Mouse (Mus musculus) midbrain, embryonic 15.5 days (tissue): ENCODE measurements at regions not wholly inside any gene's neighbourhood (a gene's known extent, or its start where the extent isn't known, plus 50 kb on each side); places are given as distances from the start of the nearest gene placed in this dataset.
A peak's percentile ranks its signal among the peaks of the same experiment; 100 is the strongest.

Experiments
- ATAC-seq: fragments of 200-750 bp; cut with Nextera tagmentation; replicated peaks from 2 replicates; pipeline ENCODE4 v1.8.0; 2017; ENCODE audit warnings: moderate TSS enrichment
- H3K27ac ChIP-seq: fragments of 300-500 bp; sonication (generic); 2 replicates; pipeline ENCODE4 v1.5.1; 2015; ENCODE audit warnings: mild to moderate bottlenecking, inconsistent platforms
- H3K27me3 ChIP-seq: fragments of 300-500 bp; sonication (generic); replicated peaks from 2 replicates; pipeline ENCODE4 v1.6.1; 2015; ENCODE audit warnings: inconsistent platforms
- H3K36me3 ChIP-seq: fragments of 300-500 bp; sonication (generic); replicated peaks from 2 replicates; pipeline ENCODE4 v1.6.1; 2015; ENCODE audit warnings: inconsistent platforms
- H3K4me1 ChIP-seq: fragments of 300-500 bp; sonication (generic); 2 replicates; pipeline ENCODE4 v1.6.1; 2015; ENCODE audit warnings: inconsistent platforms
- H3K4me2 ChIP-seq: fragments of 300-500 bp; sonication (generic); 2 replicates; pipeline ENCODE4 v1.6.1; 2015; ENCODE audit warnings: inconsistent platforms, mild to moderate bottlenecking, moderate library complexity
- H3K4me3 ChIP-seq: fragments of 300-500 bp; sonication (generic); 2 replicates; pipeline ENCODE4 v1.5.1; 2015; ENCODE audit warnings: mild to moderate bottlenecking, inconsistent platforms
- H3K9ac ChIP-seq: fragments of 300-500 bp; sonication (generic); 2 replicates; pipeline ENCODE4 v1.6.1; 2015; ENCODE audit warnings: mild to moderate bottlenecking, inconsistent platforms
- H3K9me3 ChIP-seq: fragments of 300-500 bp; sonication (generic); 2 replicates; pipeline ENCODE4 v1.6.1; 2016; ENCODE audit warnings: inconsistent platforms
- WGBS: fragments of 180-500 bp; shearing (Covaris S2); methylation state at CpG from one replicate; pipeline ENCODE4 v1.1.7; 2015; ENCODE audit warnings: mixed read lengths; 5-methylcytosine and 5-hydroxymethylcytosine counted together

DNA sequence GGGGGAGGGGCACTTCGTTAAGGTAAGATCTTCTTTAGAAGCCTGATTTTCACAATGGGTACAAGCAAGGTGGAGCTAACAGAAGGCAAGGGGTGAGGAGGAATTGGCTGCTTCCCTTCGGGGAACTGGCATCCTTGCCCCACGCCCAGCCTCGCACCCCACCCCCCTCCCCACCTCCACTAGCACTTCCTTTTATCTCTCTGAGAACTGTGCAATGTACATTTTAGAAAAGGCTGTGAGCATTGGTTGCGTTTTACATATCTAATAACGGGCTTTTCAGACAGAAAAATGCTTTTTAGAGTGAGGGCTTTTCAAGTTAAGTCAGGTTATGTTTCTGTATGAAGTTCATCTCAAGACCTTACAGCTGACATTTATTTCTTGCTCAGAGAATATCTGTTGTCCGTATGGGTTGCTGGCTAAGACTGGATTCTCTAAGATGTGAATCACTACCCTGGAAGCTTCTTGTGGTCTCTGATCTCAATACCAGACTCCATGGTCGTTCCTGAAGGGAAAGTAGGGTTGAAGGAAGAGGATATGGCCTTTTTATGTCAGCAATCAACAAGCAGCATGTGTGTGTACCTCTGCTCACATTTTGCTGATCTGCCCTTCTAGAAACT lies 199.1 kb downstream of the Klf6 start:
- Histone ChIP-seq H3K4me2 (0 out of 2 replicates have a peak overlapping the region, but pooled peaks have one; percentile 11), H3K27ac (no peak overlapping the region), H3K9ac (no peak overlapping the region), H3K4me3 (no peak overlapping the region), H3K4me1 (peaks cover 14% of the 10 kb centered on the region), H3K9me3 (no peaks in the 10 kb centered on the region), H3K27me3 (no peaks in the 10 kb centered on the region), H3K36me3 (no peaks in the 10 kb centered on the region)
- ATAC-seq = peak; percentile 30; the same call in 1 of the 2 replicates
- 42% methylated on average over 8 of the region's 8 CpGs for WGBS

DNA sequence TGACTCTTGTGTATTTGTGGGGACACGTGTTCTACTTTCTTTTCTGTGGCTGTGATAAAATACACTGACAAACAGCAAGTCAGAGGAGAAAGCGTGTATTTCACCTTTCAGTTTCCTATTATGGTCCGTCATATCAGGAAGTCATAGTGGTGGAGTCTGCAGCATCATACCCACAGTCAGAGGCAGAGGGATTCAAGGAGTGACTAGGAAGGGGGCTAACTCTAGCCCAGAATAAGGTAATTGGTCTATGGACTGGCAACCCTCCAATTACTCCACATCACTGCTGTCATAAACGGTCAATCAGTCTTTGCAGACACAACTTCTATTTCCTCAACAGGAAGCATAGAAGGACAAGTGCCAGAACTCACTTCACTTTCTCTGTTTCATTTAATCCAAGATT lies 201.0 kb downstream of the Klf6 start:
- ATAC-seq = no peak
- 93% methylated on average over 4 of the region's 4 CpGs for WGBS

GRCm38 (mm10) chr13:6062729-6063386 lies 201.6 kb downstream of the Klf6 start:
- H3K9me3 ChIP-seq = no peaks in the 10 kb centered on the region
- no peak overlapping the region for H3K27ac ChIP-seq
- no peaks in the 10 kb centered on the region for H3K27me3 ChIP-seq
- H3K4me2 ChIP-seq = no peak overlapping the region
- no peak overlapping the region for H3K9ac ChIP-seq
- no peaks in the 10 kb centered on the region for H3K36me3 ChIP-seq
- WGBS = 79% methylated on average over 3 of the region's 3 CpGs
- H3K4me1 ChIP-seq = peaks cover 14% of the 10 kb centered on the region
- ATAC-seq = no peak
- no peak overlapping the region for H3K4me3 ChIP-seq

More for the DNA sequence above, 201.0 kb downstream of the Klf6 start:
- Histone ChIP-seq H3K27me3 (no peaks in the 10 kb centered on the region), H3K4me3 (no peak overlapping the region), H3K4me2 (no peak overlapping the region), H3K9me3 (no peaks in the 10 kb centered on the region), H3K36me3 (no peaks in the 10 kb centered on the region), H3K4me1 (peaks cover 14% of the 10 kb centered on the region), H3K9ac (no peak overlapping the region), H3K27ac (no peak overlapping the region)

- Histone ChIP-seq H3K4me3 (no peak overlapping the region), H3K27ac (no peak overlapping the region), H3K9me3 (no peaks in the 10 kb centered on the region), H3K4me1 (no peaks in the 10 kb centered on the region), H3K4me2 (no peak overlapping the region), H3K36me3 (no peaks in the 10 kb centered on the region), H3K27me3 (no peaks in the 10 kb centered on the region), H3K9ac (no peak overlapping the region)
- ATAC-seq = no peak
- 66% methylated on average over 4 of the region's 4 CpGs for WGBS
Observed at GRCm38 (mm10) chr13:6076978-6077825, 215.9 kb downstream of the Klf6 start.

GRCm38 (mm10) chr13:6085891-6086290 lies 224.6 kb downstream of the Klf6 start:
- Histone ChIP-seq H3K36me3 (no peaks in the 10 kb centered on the region), H3K4me3 (no peak overlapping the region), H3K4me2 (no peak overlapping the region), H3K27ac (no peak overlapping the region), H3K9me3 (no peaks in the 10 kb centered on the region), H3K9ac (no peak overlapping the region), H3K27me3 (no peaks in the 10 kb centered on the region), H3K4me1 (no peaks in the 10 kb centered on the region)
- ATAC-seq = no peak
- WGBS = 80% methylated on average over 2 of the region's 2 CpGs

DNA sequence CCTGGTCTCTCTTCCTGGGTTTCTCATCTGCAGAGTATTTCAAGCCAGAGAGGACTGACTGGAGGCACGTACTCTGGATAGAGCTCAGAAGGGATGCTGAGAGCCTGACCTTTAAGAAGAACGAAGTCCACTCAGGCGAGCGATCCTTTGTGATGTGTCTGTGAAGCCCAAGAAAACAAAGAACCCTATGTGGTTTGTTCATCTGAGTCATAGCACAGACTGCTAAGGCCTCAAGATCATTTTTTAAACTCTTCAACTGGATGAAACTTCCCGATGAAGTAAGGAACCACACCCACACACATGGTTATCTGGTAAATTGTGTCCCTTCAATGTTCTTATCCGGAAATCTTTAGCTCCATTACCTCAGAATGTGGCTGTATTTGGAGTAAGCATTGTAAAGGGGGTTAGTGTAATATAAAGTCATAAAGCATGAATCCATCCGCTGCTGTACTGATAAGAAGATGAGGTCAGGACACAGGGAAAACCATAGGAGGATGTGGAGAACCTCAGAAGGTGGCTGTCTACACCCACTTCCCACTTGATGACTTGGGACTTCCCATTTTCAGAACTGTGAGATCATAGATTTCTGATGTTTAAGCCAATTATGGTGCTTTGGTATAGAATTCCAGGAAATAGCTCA lies 247.9 kb downstream of the Klf6 start:
- Histone ChIP-seq H3K4me2 (no peak overlapping the region), H3K27ac (no peak overlapping the region), H3K9ac (no peak overlapping the region), H3K4me1 (no peaks in the 10 kb centered on the region), H3K4me3 (no peak overlapping the region), H3K36me3 (no peaks in the 10 kb centered on the region), H3K9me3 (no peaks in the 10 kb centered on the region), H3K27me3 (no peaks in the 10 kb centered on the region)
- 89% methylated on average over 7 of the region's 7 CpGs for WGBS
- ATAC-seq = no peak

GRCm38 (mm10) chr13:6119703-6120102 lies 258.4 kb downstream of the Klf6 start:
- no peak for ATAC-seq
- WGBS = 95% methylated on average over 1 of the region's 1 CpGs
- no peak overlapping the region for H3K4me2 ChIP-seq
- no peaks in the 10 kb centered on the region for H3K36me3 ChIP-seq
- H3K4me1 ChIP-seq = no peaks in the 10 kb centered on the region
- H3K27ac ChIP-seq = no peak overlapping the region
- no peak overlapping the region for H3K4me3 ChIP-seq
- H3K27me3 ChIP-seq = no peaks in the 10 kb centered on the region
- no peaks in the 10 kb centered on the region for H3K9me3 ChIP-seq
- no peak overlapping the region for H3K9ac ChIP-seq

DNA sequence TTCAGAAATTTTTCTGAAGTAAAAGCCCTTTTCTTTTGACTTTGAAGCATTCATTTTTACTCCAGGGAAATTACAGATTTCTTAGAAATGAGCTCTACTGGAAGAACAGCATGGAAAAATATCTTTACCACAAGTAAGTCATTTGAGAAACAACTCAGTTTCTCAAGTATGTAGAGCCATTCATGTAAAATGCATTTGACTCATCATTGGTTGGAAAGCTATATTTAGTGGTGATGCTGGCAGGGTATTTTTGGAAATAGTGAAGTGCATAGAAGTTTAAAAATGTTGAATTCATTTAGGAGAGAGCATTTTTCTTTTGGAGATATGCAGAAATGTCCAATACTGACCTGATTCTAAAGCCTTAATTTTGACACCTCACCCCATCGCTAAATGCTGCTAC lies 266.0 kb downstream of the Klf6 start:
- no peaks in the 10 kb centered on the region for H3K9me3 ChIP-seq
- 96% methylated on average over 1 of the region's 1 CpGs for WGBS
- no peak overlapping the region for H3K4me3 ChIP-seq
- no peak for ATAC-seq
- no peaks in the 10 kb centered on the region for H3K27me3 ChIP-seq
- H3K4me2 ChIP-seq = no peak overlapping the region
- H3K27ac ChIP-seq = no peak overlapping the region
- no peaks in the 10 kb centered on the region for H3K4me1 ChIP-seq
- no peak overlapping the region for H3K9ac ChIP-seq
- no peaks in the 10 kb centered on the region for H3K36me3 ChIP-seq

- WGBS = 94% methylated on average over 1 of the region's 1 CpGs
Observed at GRCm38 (mm10) chr13:6128903-6129302, 267.6 kb downstream of the Klf6 start.

GRCm38 (mm10) chr13:6131363-6131762 lies 270.1 kb downstream of the Klf6 start:
- Histone ChIP-seq H3K27me3 (no peaks in the 10 kb centered on the region), H3K9me3 (no peaks in the 10 kb centered on the region), H3K4me3 (no peak overlapping the region), H3K4me1 (no peaks in the 10 kb centered on the region), H3K27ac (no peak overlapping the region), H3K9ac (no peak overlapping the region), H3K4me2 (no peak overlapping the region), H3K36me3 (no peaks in the 10 kb centered on the region)
- no peak for ATAC-seq
- 87% methylated on average over 2 of the region's 2 CpGs for whole genome bisulfite sequencing

More at GRCm38 (mm10) chr13:6128903-6129302, 267.6 kb downstream of the Klf6 start:
- no peak for ATAC-seq
- no peak overlapping the region for H3K27ac ChIP-seq
- no peaks in the 10 kb centered on the region for H3K36me3 ChIP-seq
- H3K4me3 ChIP-seq = no peak overlapping the region
- no peaks in the 10 kb centered on the region for H3K4me1 ChIP-seq
- H3K27me3 ChIP-seq = no peaks in the 10 kb centered on the region
- H3K4me2 ChIP-seq = no peak overlapping the region
- no peaks in the 10 kb centered on the region for H3K9me3 ChIP-seq
- no peak overlapping the region for H3K9ac ChIP-seq

- no peak overlapping the region for H3K27ac ChIP-seq
- H3K9me3 ChIP-seq = no peaks in the 10 kb centered on the region
- no peak overlapping the region for H3K4me3 ChIP-seq
- peaks cover 4% of the 10 kb centered on the region; the same call in 1 of the 2 replicates for H3K4me1 ChIP-seq
- H3K9ac ChIP-seq = no peak overlapping the region
- peak; percentile 70; the same call in 1 of the 2 replicates for ATAC-seq
- no peaks in the 10 kb centered on the region for H3K27me3 ChIP-seq
- H3K4me2 ChIP-seq = no peak overlapping the region
- no peaks in the 10 kb centered on the region for H3K36me3 ChIP-seq
- WGBS = 8% methylated on average over 4 of the region's 4 CpGs
Observed at GRCm38 (mm10) chr13:6137170-6137569, 275.9 kb downstream of the Klf6 start.

GRCm38 (mm10) chr13:6142771-6143170 lies 281.5 kb downstream of the Klf6 start:
- WGBS = 79% methylated on average over 2 of the region's 2 CpGs
- H3K9me3 ChIP-seq = no peaks in the 10 kb centered on the region
- H3K27ac ChIP-seq = no peak overlapping the region
- no peaks in the 10 kb centered on the region for H3K36me3 ChIP-seq
- no peaks in the 10 kb centered on the region for H3K27me3 ChIP-seq
- H3K9ac ChIP-seq = no peak overlapping the region
- no peak overlapping the region for H3K4me3 ChIP-seq
- no peaks in the 10 kb centered on the region for H3K4me1 ChIP-seq
- ATAC-seq = no peak
- no peak overlapping the region for H3K4me2 ChIP-seq
